Mouse (Mus musculus): ENCODE measurements around the gene Ankrd10.

DNA sequence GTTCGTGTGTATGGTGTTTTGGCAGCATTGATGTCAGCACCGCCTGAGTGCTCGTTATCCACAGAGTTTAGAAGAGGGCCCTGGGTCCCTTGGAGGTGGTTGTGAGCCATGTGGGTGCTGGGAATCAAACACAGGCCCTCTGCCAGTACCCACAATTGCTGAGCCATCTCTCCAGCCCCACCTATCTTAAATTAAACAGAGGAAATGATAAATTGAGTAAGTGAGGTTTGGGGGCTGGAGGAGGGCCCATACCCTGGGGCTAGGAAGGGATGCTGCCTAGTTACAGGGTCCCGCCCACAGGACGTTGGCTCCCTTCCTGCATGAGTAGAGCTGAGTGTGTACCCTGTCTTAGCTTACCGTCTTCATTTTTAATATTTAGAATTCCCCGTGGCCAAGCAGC is 70.8 kb downstream of the Ankrd10 start:
- TF ChIP-seq EP300 (IDR thresholded peaks at IDR 0.05; ENCODE audit: low read depth) (no peak), CTCF (IDR thresholded peaks at IDR 0.05; ENCODE audit: low read depth) (no peak)

Data from liver, postnatal 0 days (tissue).